Mouse (Mus musculus): ENCODE results near the gene Sypl2.
"Not testable (repeated sequence)": the region's sequence is repeated elsewhere in the genome, so short reads cannot be mapped to it uniquely, and the experiment has no call there.

Gene Sypl2

DNA sequence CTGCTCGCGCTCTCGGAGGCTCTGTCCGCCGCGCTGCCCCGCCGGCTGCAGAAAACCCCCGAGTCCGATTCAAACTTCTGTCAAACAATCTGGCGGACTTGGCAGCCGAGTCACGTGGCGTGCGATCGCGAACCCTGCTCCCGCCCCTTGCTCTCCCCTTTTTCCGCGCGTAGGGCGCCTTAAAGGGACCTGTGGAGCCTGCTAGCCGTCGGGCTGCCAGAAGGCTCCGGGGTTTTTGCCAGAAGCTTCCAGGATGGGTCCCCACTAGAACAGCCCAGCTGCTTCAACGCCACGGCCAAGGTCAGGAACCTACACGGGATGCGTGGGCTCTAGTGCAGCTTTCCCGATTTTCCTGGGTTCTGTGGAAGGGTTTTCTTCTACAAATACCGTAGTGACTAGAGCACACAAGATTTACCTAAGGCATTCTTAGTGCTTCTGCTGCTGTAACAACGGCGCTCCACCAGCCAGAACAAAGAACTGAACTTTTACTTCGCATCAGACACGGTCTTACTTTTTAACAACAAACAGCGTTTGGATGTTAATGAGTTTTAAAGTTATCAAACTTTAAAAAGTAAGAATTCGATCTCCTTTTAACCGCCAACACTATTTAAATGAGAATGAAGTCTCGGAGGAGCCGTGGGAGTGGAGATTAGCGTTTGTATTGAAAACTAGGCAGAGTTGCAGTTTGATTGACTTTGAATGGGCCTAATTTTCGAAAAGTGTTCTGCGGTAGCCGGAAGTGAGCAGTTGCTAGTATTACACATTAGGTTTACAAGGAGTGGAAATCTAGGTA lies at the start of gene Sypl2:
Sypl2 (minus strand) TSS at position 91 of the 793 bp plus-strand sequence.
- peak; percentile 58 for DNase-seq

DNA sequence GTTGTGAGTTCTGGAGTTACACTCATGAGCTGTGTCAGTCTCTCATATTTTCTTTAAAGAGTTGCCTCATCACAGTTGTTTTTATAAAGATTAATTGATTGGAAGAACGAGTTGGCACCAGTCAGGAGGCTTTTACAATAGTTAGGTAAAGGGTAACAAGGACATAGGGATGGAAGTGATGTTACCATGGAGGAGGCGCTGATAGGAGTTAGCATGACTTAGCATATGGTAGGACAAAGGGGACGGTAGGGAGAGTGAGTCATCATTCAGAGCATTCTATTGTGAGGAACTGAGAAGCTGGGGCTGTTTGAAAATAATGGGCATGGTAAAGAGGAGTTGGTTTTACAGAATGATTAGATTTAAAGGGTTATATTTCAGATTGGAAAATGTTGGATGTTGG lies 32.9 kb upstream of the Sypl2 start:
- no peak for DNase-seq

DNA sequence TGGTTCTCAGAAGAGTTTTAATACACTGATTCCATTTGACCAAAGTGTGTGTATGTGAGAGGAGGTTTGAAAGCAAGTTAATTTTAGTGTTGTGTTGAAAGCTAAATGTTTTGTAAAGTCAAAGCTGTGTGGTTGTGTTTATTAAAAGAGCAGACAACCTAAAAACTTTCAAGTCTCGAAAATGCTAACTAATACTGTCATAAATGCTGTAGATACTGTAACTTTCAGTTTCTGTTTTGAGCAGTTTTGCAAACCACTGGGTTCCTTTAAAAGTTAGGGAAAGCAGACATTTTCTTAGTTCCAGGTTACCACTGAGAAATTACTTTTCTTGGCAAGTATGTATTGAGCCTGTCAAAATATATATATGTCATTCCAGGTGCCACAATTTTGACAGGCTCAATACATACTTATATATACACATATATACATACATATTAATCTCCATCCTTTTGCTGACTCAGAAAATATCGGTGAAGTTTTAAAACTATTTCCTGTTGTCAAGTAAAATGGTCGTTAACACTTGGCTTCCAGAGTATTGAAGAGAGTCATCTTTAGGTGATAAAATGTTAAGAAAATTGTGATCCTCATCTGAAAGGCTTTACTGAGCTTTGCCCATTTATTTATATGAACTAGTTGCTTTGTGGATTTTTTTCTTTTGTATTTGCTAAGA lies 31.5 kb upstream of the Sypl2 start:
- no peak for DNase-seq

DNA sequence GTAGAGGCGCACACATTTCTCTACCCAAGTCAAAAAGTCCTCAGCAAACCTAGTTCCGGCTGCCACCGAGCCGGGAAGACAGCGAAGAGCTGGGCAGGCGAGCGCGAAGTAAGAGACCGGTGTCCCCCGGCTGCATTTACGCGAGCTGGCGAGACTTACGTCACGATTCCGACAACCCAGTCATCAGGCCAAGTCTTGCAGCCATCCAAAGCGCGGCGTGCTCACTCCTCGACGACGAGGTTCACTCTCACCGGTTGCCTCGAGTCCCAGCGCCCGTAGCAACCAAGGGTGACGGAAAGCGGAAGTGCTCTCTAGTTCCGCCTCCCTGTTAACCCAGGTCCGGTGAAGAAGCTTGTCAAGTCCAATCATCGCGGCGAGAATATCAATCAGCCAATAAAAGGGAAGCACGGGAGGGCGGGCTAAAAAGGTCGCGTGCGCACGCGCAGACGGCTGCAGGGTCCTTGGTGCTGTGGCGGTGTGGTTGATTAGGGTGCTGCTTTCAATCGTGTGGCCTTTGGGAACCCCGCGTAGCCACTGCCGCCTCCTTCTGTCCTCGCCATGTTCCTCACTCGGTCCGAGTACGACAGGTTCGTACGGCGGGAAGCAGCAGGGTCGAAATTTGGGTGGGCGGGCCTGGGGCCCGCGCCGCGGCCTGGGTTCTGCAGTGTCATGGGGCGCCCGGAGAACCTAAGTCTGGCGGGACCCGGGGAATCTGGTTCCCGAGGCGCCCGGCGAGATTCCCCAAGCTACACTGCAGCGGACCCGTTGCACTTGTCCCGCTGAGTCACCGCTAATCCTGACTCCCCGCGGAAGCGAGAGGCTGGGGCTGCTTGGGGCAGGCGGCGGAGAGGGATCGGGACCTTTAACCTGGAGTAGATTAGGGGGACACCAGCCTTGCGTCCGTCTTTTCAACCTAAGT lies 30.5 kb upstream of the Sypl2 start, which contains the start of gene Psma5:
Psma5 (plus strand) TSS at position 208 of the 919 bp plus-strand sequence.
- DNase-seq, result peak; percentile 97

DNA sequence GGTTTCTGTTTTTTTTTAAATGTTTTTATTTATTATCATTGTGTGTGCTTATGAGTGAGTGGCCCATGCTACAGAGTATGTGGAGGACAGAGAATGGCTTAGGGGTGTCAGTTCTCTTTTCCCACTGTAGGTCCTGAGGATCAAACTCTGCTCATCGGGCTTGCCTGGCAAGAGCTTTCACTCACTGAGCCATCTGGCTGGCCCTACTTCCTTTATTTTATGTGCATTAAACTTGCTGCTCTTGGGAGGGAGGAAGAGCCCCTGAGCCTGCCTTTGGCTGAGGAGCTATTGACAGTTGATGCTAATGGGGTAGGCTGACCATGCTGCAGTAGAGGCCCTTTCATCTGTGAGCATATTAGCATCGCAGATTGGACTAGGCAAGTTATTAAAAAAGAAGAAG lies 20.4 kb upstream of the Sypl2 start:
- DNase-seq, result no peak

DNA sequence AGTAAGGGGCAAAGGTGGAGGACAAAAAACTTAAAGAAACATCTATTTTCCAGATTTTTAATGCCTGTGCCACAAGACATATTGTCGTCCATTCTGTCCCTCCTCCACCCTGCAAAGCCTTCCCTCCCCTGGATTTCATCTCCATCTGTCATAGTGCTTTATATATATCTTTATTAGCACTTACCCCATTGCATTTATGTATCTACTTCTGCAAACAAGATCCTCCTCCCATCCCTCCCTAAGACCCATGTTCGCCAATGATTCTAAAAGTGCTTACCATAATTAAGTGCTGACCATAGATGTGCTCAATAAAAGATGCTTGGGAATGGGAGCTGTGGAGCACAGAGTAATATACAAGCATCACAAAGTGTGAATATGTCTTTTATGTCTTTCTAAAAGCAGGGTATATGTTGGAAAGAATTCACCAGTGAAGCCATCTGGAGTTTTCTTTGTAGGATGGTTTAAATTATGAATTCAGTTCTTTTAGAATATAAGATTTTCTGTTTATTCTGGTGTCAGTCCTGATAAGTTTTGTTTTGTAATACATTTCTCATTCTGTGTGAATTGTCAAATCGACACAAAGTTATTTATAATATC lies 14.9 kb upstream of the Sypl2 start:
- no peak for DNase-seq

DNA sequence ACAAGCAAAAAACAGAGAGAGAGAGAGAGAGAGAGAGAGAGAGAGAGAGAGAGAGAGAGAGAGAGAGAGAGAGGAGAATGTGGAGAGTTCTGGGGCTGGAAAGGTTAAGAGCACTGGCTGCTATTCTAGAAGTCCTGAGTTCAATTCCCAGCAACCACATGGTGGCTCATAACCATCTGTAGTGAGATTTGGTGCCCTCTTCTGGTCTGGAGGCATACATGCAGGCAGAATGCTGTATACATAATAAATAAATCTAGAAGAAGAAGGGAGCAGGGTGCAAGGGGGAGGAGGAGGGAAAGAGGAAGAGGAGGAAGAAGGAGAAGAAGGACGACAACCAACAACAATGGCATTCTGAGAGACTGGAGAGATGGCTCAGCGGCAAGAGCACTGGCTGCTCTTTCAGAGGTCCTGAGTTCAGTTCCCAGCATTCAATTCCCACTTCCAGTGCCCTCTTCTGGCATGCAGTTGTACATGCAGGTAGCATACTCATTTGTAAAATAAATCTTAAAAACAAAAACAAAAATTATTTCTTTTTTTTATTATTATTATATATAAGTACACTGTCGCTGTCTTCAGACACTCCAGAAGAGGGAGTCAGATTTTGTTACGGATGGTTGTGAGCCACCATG lies 11.1 kb upstream of the Sypl2 start:
- not testable (repeated sequence) for DNase-seq

DNA sequence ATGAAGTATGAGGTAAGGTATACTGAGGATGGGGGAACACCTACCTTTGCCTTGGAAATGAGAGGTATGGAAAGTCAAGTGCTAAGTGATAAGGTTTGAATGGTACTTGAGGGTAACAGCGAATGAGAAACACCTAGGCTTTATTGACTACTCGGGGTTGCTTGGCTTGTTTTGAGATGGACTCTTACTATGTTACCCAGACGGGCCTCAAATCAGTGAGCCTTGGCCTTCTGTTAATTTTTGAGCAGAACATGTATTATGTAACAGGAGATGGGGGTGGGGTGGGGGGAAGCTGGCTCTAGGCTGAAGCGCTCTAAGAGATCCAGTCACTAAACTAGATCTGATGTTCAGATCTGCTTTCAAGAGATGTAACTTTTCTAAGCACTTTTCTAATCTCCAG lies 5.2 kb upstream of the Sypl2 start:
- no peak for DNase-seq

DNA sequence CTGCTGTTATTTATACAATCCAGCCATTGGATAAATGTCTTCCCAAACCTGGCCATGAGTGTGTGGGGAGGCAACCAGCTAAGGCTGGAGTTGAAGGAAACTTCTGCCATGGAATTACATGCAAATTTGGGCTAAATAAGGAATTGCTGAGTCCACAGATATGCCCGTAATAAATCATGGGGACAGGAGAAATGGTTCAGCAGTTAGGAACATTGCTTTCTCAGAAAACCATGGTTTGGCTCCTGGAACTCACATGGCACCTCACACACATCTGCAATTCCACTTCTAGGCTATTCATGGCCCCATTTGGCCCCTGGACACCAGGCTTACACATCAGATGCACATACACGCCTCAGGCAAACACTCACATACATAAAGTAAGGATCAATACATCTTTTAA lies 1.1 kb upstream of the Sypl2 start:
- no peak for DNase-seq

DNA sequence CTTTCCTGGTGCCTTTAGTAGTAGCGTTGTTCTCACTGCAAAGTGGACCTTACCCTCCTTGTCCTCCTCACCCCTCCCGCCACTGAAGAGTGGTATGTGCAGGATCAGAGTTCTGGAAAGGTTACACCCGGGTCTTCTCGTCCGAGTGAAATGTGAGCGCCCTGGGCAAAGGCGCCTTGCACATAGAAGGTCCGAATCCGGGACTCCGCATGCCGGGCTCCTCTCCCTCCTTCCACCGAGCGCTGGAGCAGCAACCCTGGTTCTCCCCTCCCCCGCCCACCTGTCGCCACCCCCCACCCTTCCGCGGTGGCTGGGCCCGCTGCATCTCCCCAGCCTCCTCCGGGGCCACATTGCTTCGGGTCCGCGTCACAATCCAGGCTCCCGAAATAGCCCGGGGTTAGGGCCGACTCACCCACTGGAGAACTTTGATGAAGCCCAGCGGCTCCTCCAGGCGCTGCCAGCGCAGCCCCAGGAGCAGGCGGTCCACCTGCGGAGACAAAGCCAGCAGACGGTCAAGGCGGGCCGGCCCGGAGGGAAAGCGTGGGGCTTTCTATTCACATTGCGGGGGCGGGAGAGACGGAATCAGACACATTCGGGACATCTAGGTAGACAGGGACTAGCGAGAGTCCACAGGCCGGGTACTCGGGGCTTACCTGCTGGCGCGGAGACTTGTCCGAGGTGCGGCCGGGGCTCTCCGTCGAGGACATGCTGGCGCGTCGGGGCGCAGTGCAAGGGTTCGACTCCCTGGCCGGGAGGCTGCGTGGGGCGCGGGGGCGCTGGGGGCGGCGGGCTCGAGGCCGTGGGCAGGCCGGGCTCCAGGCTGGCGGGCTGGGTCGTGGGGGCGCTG lies 514 bp downstream of the Sypl2 start:
- DNase-seq, result no peak

DNA sequence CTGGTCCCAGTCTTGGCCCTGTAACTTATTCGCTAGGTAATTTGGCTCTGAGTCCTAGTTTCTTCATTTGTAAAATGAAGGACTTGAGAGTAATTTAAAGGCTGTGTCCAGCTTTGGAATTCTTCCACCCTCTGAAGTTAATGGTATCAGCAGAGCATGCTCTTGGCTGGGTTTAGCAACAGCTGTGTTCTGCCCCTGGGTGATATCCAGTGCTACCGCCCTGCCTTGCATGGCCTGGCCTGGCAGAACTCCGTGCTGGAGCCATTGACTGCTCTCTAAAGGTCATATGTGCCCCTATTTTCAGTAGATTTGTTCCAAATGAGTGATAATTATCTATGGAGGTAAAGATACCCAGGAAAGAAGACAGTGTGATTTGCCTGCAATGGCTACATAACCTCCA lies 5.8 kb downstream of the Sypl2 start:
- DNase-seq, result no peak

DNA sequence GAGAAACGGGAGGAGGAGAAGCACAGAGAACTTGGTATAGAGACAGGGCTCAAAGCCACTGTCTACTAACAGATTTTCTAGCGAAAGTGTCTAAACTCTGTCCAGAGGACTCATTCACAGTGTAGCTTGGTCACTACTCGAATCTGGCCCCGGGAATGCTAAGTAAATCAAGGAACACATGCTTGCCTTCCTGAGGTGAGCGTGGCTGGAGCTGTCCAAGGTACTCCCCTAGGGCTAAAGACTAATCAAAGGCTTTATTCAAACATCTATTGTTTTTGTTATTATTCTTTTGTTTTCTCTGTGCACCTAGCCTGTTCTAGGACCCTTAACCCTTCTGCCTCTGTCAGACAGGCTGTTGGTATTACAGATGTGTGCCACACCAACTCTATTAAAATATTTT lies 11.7 kb downstream of the Sypl2 start:
- DNase-seq, result peak; percentile 38

DNA sequence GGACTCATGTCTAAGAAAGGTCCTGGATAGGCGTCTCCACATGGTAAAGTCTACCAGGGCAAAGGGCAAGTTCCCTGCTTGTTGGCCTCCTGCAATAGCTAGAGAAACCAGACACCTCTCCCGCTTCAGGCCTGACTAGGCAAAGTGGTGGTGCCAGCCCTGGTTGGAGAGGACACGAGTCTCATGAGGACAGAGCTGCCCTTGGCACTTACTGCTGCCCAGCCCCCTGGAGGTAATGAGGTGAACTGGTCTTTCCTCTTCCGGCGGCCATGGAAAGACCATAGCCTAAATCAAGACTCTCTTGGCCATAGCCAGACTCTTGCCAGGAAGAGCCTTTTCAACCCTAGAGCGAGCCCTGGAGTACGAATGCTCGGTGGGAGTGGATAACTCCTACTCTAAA lies 14.0 kb downstream of the Sypl2 start:
- no peak for DNase-seq

DNA sequence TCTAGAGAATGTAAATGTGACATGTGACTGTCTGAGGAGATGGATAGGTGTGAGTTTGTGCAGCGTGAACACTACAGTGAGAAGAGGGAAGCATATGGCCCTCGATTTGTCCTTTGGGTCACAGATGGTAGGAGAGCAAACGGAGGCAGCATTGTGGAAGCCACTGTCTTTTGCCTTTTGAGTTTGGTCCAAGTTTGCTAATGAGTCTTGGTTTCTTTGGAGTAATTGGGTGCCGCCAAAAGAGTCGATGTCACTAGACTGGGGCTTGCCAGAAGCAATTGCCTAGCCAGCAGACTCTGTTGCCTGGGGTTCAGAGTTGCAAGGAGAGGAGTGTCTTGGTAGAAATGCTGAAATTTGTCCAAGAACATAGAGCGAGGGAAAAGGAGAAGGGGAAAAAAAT lies 14.6 kb downstream of the Sypl2 start:
- DNase-seq, result no peak

DNA sequence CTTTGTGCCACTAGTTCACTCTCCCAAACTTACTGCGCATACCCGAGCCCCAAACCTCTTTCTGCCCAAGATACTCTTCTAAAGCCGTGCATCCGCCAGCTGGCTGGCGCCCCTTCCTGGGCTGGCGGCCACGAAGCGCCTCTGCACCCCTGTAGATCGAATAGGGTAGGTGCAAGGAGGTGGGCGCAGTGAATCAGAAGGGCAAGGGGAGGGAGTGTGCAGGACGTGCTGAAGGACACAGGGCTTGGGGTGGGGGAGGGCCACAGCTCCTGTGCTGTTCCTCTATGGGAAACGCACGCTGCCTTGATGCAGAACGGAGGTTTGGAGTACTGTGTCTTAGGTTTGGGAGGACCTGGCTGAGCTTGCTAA lies 15.7 kb downstream of the Sypl2 start, which contains the start of gene Atxn7l2:
Atxn7l2 (minus strand) TSS at position 164 of the 369 bp plus-strand sequence.
- DNase-seq, result no peak

DNA sequence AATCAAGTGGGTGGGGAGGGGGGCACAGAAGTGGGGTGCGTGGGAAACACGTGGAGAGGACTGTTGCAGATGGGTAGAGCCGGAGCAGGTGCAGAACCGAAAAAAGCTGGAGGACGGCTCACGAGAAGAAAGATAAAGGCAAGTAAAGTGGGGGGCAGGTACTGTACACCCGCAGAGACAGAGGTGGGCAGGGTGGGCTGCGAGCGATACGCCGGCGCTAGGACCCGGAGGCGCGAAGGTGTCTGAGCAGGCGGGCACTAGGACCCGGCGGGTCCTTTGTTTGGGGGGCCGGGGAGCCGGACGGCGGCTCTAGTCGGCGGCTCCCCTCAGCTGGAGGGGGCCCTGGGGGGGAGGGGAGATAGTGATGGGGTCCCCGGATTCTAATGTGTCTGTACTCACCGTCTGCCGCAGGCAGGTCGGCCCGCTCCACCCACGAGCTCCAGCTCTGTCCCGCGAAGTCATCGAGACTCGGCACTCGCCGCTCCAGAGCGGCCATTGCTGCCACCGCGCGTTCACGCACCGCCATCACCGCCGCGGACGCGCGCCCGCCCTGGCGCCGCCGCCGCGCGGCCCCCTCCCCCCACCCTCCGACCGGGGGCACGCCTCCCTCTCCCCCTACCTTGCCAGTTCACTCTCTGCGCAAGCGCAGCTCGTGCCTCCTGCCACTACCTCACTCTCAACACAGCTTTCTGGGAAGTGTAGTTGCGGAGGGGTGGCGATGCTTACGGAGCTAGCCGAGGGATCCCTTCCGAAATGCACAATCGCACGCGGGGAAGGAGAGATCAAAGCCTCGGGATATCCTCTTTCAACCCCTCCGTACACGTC lies 16.3 kb downstream of the Sypl2 start:
- DNase-seq, result peak; percentile 95

DNA sequence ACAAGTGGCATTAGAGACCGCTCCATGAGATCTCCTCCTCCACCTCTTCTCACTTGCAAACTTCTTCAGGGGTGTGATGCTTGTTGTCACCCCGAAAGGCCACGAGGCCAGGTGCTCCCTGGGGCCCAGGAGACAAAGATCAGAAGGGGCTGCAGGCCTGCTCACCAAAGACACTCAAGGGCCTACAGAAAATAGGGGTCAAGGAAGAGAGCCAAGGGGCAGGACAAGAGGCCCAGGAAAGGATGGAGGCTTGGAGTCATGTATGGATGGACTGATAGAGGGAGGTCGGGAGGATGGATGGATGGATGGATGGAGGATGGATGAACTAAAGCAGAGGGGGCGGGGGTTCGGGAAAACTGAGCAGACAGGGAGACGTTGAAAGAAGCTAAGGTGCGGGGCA lies 16.9 kb downstream of the Sypl2 start:
- DNase-seq, result no peak

DNA sequence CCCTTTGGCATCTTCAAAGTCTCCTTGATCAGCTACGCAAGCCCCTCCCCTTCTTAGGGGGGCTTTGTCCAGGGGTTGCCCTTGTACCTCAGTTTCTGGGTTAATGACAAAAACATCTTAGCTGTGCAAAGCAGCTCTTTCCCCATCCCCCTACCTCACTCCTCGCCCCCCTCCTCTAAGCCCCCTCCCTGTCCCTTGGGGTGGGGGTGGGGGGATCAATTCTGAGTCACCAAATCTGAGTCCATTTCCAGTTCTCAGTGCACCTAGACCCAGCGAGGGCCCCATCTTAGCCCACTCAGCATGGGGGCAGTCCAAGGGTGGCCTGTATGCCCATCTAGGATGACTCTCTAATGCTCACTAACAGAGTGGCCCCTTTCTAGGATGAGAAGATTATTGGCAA lies 17.4 kb downstream of the Sypl2 start:
- DNase-seq, result no peak

DNA sequence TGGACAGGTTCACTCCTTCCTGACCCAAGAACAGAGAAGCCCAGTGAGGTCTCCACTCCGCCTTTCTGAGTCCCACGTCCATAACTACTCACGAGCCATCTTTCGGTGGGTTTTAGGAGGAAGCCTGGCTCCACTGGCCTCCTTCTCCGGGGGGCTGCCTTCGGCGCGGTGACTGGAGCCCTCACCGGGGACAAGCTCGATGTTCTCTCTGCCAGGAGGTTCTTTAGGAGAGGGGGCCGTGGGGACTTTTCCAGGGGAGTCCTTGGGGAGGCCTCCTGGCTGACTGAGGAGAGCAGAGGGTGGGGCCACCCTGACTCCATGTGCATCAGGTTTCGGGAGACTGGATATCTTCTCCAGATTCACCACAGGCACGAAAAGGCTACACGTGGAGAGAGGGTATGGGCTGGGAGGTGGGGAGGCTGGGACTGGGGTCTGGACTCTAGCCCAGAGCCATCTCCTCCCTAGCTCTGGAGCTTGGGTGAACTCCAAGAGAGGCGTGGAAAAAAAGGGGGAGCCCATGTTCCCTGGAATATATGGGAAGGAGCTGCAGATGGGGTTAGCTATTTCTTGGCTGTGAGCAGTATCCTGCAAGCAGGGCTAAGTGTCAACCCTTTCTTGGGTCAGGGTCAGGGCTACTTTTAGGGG lies 19.6 kb downstream of the Sypl2 start:
- DNase-seq, result peak; percentile 64

DNA sequence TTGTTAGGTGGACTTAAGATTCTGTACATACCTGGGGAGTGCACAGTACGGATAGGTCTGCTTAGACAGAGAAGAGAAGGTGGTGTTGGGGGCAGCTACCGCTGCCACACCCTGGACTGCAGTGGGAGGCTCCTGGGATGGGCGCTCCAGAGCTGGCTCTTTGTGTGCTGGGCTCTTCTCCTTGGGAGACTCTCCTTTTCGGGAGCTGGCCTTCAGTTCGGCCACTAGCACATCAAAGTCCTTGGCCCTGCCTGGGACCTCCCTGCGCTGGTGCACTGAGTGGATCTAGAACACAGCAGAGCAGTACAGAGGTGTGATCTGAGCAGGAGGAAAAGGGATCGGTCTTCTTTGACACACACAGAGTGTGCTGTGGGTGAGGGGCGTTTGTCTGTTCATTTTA lies 20.8 kb downstream of the Sypl2 start:
- no peak for DNase-seq

Measured in lung, postnatal 10 days (tissue).